Mouse (Mus musculus): ENCODE data around the gene Gucd1. TPM values are rescaled to one million over a fixed set of nuclear protein-coding genes. Genes with fewer than 3 reads are reported as not detected.

The Gucd1 gene
- polyA plus RNA-seq, 1 experiment from 2014 or later: 32.8 TPM

- peaks cover 50% of the 10 kb centered on the region for H3K36me3 ChIP-seq (ENCODE audit: control insufficient read depth, insufficient read depth, low read length)
- no peak overlapping the region for H3K4me2 ChIP-seq (ENCODE audit: low read length)
These were observed 214.3 kb downstream of the Gucd1 start for GRCm38 (mm10) chr10:75303324-75304048.

GRCm38 (mm10) chr10:75302536-75302935 is 215.2 kb downstream of the Gucd1 start:
- 80% methylated on average over 4 of the region's 4 CpGs for WGBS
- Histone ChIP-seq H3K4me3 (ENCODE audit: control insufficient read depth in 1 of 2, insufficient read depth in 1 of 2, low read depth in 1 of 2, low read length in 2 of 2) (no peak overlapping the region), H3K9ac (ENCODE audit: low read length) (no peak overlapping the region), H3K36me3 (ENCODE audit: control insufficient read depth, insufficient read depth, low read length) (peaks cover 41% of the 10 kb centered on the region), H3K9me3 (ENCODE audit: control insufficient read depth, low read length) (no peaks in the 10 kb centered on the region), H3K4me2 (ENCODE audit: low read length) (no peak overlapping the region), H3K27ac (replicated peaks in 1 of 2; ENCODE audit: control insufficient read depth in 1 of 2, insufficient read depth in 1 of 2, low read depth in 2 of 2, low read length in 2 of 2) (no peak overlapping the region), H3K27me3 (ENCODE audit: control insufficient read depth, insufficient read depth, low read length) (no peaks in the 10 kb centered on the region), H3K4me1 (ENCODE audit: control insufficient read depth in 2 of 2, insufficient read depth in 2 of 2, low read length in 2 of 2) (peaks cover 23 to 42% of the 10 kb centered on the region in 2 experiments)
- no peak for ATAC-seq (ENCODE audit: insufficient number of reproducible peaks, insufficient read depth, low FRiP score, low read depth)

More at GRCm38 (mm10) chr10:75303324-75304048, 214.3 kb downstream of the Gucd1 start:
- peak overlapping the region; percentile 58 to 61; a peak in 3 of 4 replicates for H3K27ac ChIP-seq (replicated peaks in 1 of 2; ENCODE audit: control insufficient read depth in 1 of 2, insufficient read depth in 1 of 2, low read depth in 2 of 2, low read length in 2 of 2)
- no peaks in the 10 kb centered on the region for H3K9me3 ChIP-seq (ENCODE audit: control insufficient read depth, low read length)
- H3K4me1 ChIP-seq (ENCODE audit: control insufficient read depth in 2 of 2, insufficient read depth in 2 of 2, low read length in 2 of 2): peaks cover 23 to 42% of the 10 kb centered on the region in 2 experiments
- no peaks in the 10 kb centered on the region for H3K27me3 ChIP-seq (ENCODE audit: control insufficient read depth, insufficient read depth, low read length)
- ATAC-seq (ENCODE audit: insufficient number of reproducible peaks, insufficient read depth, low FRiP score, low read depth): no peak
- H3K4me3 ChIP-seq (ENCODE audit: control insufficient read depth in 1 of 2, insufficient read depth in 1 of 2, low read depth in 1 of 2, low read length in 2 of 2): no peak overlapping the region
- WGBS: 68% methylated on average over 8 of the region's 8 CpGs
- peak overlapping the region; percentile 18; the same call in 1 of the 2 replicates for H3K9ac ChIP-seq (ENCODE audit: low read length)

- WGBS: 56% methylated on average over 4 of the region's 4 CpGs
- no peak overlapping the region for H3K4me3 ChIP-seq (ENCODE audit: control insufficient read depth in 1 of 2, insufficient read depth in 1 of 2, low read depth in 1 of 2, low read length in 2 of 2)
- no peaks in the 10 kb centered on the region for H3K27me3 ChIP-seq (ENCODE audit: control insufficient read depth, insufficient read depth, low read length)
These were observed 215.8 kb downstream of the Gucd1 start for GRCm38 (mm10) chr10:75301937-75302336.

GRCm38 (mm10) chr10:75301195-75301806 is 216.5 kb downstream of the Gucd1 start:
- Histone ChIP-seq H3K4me1 (ENCODE audit: control insufficient read depth in 2 of 2, insufficient read depth in 2 of 2, low read length in 2 of 2) (peaks cover 23 to 42% of the 10 kb centered on the region in 2 experiments), H3K9ac (ENCODE audit: low read length) (no peak overlapping the region), H3K27ac (replicated peaks in 1 of 2; ENCODE audit: control insufficient read depth in 1 of 2, insufficient read depth in 1 of 2, low read depth in 2 of 2, low read length in 2 of 2) (0 out of 4 replicates have a peak overlapping the region, but pooled peaks of 1 of the 2 experiments have one; percentile 9), H3K9me3 (ENCODE audit: control insufficient read depth, low read length) (no peaks in the 10 kb centered on the region), H3K36me3 (ENCODE audit: control insufficient read depth, insufficient read depth, low read length) (peaks cover 36% of the 10 kb centered on the region; the same call in 1 of the 2 replicates), H3K4me2 (ENCODE audit: low read length) (no peak overlapping the region), H3K4me3 (ENCODE audit: control insufficient read depth in 1 of 2, insufficient read depth in 1 of 2, low read depth in 1 of 2, low read length in 2 of 2) (no peak overlapping the region), H3K27me3 (ENCODE audit: control insufficient read depth, insufficient read depth, low read length) (no peaks in the 10 kb centered on the region)
- 85% methylated on average over 12 of the region's 12 CpGs for WGBS
- ATAC-seq (ENCODE audit: insufficient number of reproducible peaks, insufficient read depth, low FRiP score, low read depth): no peak

More at GRCm38 (mm10) chr10:75301937-75302336, 215.8 kb downstream of the Gucd1 start:
- Histone ChIP-seq H3K9me3 (ENCODE audit: control insufficient read depth, low read length) (no peaks in the 10 kb centered on the region), H3K36me3 (ENCODE audit: control insufficient read depth, insufficient read depth, low read length) (peaks cover 35% of the 10 kb centered on the region), H3K4me1 (ENCODE audit: control insufficient read depth in 2 of 2, insufficient read depth in 2 of 2, low read length in 2 of 2) (peaks cover 23 to 42% of the 10 kb centered on the region in 2 experiments), H3K9ac (ENCODE audit: low read length) (no peak overlapping the region), H3K4me2 (ENCODE audit: low read length) (no peak overlapping the region), H3K27ac (replicated peaks in 1 of 2; ENCODE audit: control insufficient read depth in 1 of 2, insufficient read depth in 1 of 2, low read depth in 2 of 2, low read length in 2 of 2) (0 out of 4 replicates have a peak overlapping the region, but pooled peaks of 1 of the 2 experiments have one; percentile 9)
- ATAC-seq (ENCODE audit: insufficient number of reproducible peaks, insufficient read depth, low FRiP score, low read depth): no peak

Other genes with a start within 250 kb of the Gucd1 start
- 4.9 and 6.8 TPM in 2 replicates for gene Adora2a, start 201.1 kb downstream of the Gucd1 start, polyA plus RNA-seq (2014; fragmentation: Nextera tagmentation; extraction: Ambion mirVana)
- gene Upb1, start 116.9 kb downstream of the Gucd1 start, polyA plus RNA-seq (2014; fragmentation: Nextera tagmentation; extraction: Ambion mirVana): 0.65 and 0.75 TPM in 2 replicates
- 90.6 and 92.9 TPM in 2 replicates for gene Snrpd3, start 421 bp downstream of the Gucd1 start, polyA plus RNA-seq (2014; fragmentation: Nextera tagmentation; extraction: Ambion mirVana)
- gene Lrrc75b, start 42.4 kb upstream of the Gucd1 start, polyA plus RNA-seq (2014; fragmentation: Nextera tagmentation; extraction: Ambion mirVana): 1.1 and 2.7 TPM in 2 replicates
- gene Ggt1, start 43.6 kb upstream of the Gucd1 start, polyA plus RNA-seq (2014; fragmentation: Nextera tagmentation; extraction: Ambion mirVana): 0.69 and 1.4 TPM in 2 replicates
- 7.6 and 8.1 TPM in 2 replicates for gene Ggt5, start 71.4 kb upstream of the Gucd1 start, polyA plus RNA-seq (2014; fragmentation: Nextera tagmentation; extraction: Ambion mirVana)
- 11.7 and 13.3 TPM in 2 replicates for gene Susd2, start 126.0 kb upstream of the Gucd1 start, polyA plus RNA-seq (2014; fragmentation: Nextera tagmentation; extraction: Ambion mirVana)
- gene Cabin1, start 246.4 kb upstream of the Gucd1 start, polyA plus RNA-seq (2014; fragmentation: Nextera tagmentation; extraction: Ambion mirVana): 27.0 and 30.8 TPM in 2 replicates

Data from heart, embryonic 14.5 days (tissue).